ENCODE assay signal across 21 mouse cellular contexts in the genomic region with DNA sequence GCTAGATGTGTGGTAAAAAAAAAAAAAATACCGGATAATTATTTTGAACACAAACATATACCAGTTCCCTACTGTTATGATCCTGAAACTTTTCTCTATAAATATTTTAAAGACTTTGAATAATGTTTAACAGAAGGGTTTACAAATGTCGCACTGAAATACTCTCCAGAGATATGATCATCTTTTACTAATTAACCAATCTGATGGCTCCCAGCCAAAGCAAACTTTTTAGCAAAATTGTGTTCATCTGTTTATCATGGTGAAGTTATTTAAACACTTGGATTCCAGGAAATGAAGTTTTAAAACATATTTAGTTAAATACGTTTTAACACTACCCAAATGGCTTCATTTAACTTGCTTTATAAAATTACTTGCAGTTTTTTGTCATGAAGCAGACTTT.
DNase-seq lines count a peak whose midpoint lies in the region; TF ChIP-seq lines count a peak whose summit lies in the region.
"Had no signal": no experiment of that assay in that cellular context is flagged by ENCODE, and none has a peak within 500 bp of the region (broad histone marks: within the 10 kb centered on the region; RNA-seq: fewer than 3 reads in every experiment).

No protein-coding gene starts in this region.

- TF ChIP-seq POLR2A in kidney, adult 2 months (IDR thresholded peaks at IDR 0.05; ENCODE audit: low read depth, low read length), result no peak

- no peaks in the 10 kb centered on the region for H3K27me3 ChIP-seq in kidney, adult 2 months (replicated peaks; ENCODE audit: control insufficient read depth, insufficient read depth, low read length)
- H3K27me3 ChIP-seq: heart, embryonic 12.5 days; heart, embryonic 15.5 days; hindbrain, embryonic 13.5 days had no signal

- H3K4me3 ChIP-seq in kidney, adult 2 months (ENCODE audit: insufficient read depth, low read depth, low read length), result no peak overlapping the region
- H3K4me3 ChIP-seq: forebrain, embryonic 10.5 days; heart, embryonic 12.5 days; heart, embryonic 15.5 days; hindbrain, embryonic 10.5 days; hindbrain, embryonic 13.5 days had no signal

- WGBS in kidney, adult 2 months, result 32% methylated on average over 3 of the region's 3 CpGs

- peak; percentile 54 for DNase-seq in kidney, adult 2 months
- DNase-seq in kidney, postnatal 10 days, result no peak
- DNase-seq in kidney, postnatal 14 days, result peak; percentile 17
- DNase-seq in kidney, postnatal 4 days, result no peak
- peak; percentile 2 for DNase-seq in brain, adult 2 months (ENCODE audit: low read depth, low spot score)
- DNase-seq in layer of hippocampus, adult 9-10 months (ENCODE audit: low spot score), result no peak
- DNase-seq: adrenal gland, adult 8-10 months; adrenal gland, postnatal 25 days; cerebellum, adult 11 months; cerebellum, adult 2 months; cerebellum, adult 9-11 months; cerebellum, postnatal 25 days; gastrocnemius, postnatal 25 days; heart, adult 18-20 months; heart, postnatal 10 days; heart, postnatal 36 days had no signal

- no peak overlapping the region for H3K27ac ChIP-seq in kidney, adult 2 months (ENCODE audit: insufficient read depth, low read depth, low read length)
- H3K27ac ChIP-seq: forebrain, embryonic 10.5 days; heart, embryonic 15.5 days; hindbrain, embryonic 10.5 days; hindbrain, embryonic 13.5 days had no signal

- no peak for TF ChIP-seq CTCF in kidney, adult 2 months (conservative IDR thresholded peaks at IDR 0.05; ENCODE audit: insufficient read depth, insufficient read length, low read depth, low read length)

- 0 out of 2 replicates have a peak, but pooled peaks cover 3% of the 10 kb centered on the region for H3K4me1 ChIP-seq in kidney, adult 2 months (ENCODE audit: control insufficient read depth, insufficient read depth, low read length)
- H3K4me1 ChIP-seq: forebrain, embryonic 10.5 days; heart, embryonic 12.5 days; heart, embryonic 15.5 days; hindbrain, embryonic 10.5 days; hindbrain, embryonic 13.5 days had no signal

- H3K36me3 ChIP-seq in kidney, adult 2 months (ENCODE audit: control insufficient read depth, insufficient read depth, low read length), result no peaks in the 10 kb centered on the region
- H3K36me3 ChIP-seq: forebrain, embryonic 10.5 days; heart, embryonic 12.5 days; heart, embryonic 15.5 days; hindbrain, embryonic 10.5 days; hindbrain, embryonic 13.5 days had no signal

Comparison
In these comparisons a context has a peak if more than half of its experiments do, and no peak if none do; other contexts are left out.
1. DNase-seq: peak in kidney, adult 2 months (single experiment), kidney, postnatal 14 days (single experiment) and brain, adult 2 months (single experiment); none in kidney, postnatal 10 days (single experiment), kidney, postnatal 4 days (0 of 2) and layer of hippocampus, adult 9-10 months (single experiment).